Mouse (Mus musculus) testis, postnatal 10 days (tissue): ENCODE data around the gene Dpagt1.
A peak's percentile ranks its signal among the peaks of the same experiment; 100 is the strongest.
"Not testable (repeated sequence)": the region's sequence is repeated elsewhere in the genome, so short reads cannot be mapped to it uniquely, and the experiment has no call there.

ENCODE experiments used
- DNase-seq: peaks from one replicate; pipeline ENCODE4 v3.0.0; 2021; ENCODE audit warnings: low spot score

Dpagt1 gene

GRCm38 (mm10) chr9:44325768-44326370 lies at the start of gene Dpagt1:
Gene Dpagt1, plus strand, starts transcription at chr9:44326019.
- no peak for DNase-seq

GRCm38 (mm10) chr9:44283183-44283582 lies 42.6 kb upstream of the Dpagt1 start:
- DNase-seq = no peak

GRCm38 (mm10) chr9:44286256-44286850 lies 39.5 kb upstream of the Dpagt1 start:
- DNase-seq = no peak

GRCm38 (mm10) chr9:44287003-44287400 lies 38.8 kb upstream of the Dpagt1 start:
- no peak for DNase-seq

- peak; percentile 63 for DNase-seq
Observed at GRCm38 (mm10) chr9:44287401-44288075, 38.3 kb upstream of the Dpagt1 start.

GRCm38 (mm10) chr9:44288076-44288958 lies 37.5 kb upstream of the Dpagt1 start, which contains the start of gene Abcg4:
Gene Abcg4, minus strand, starts transcription at chr9:44288615.
- DNase-seq = peak; percentile 58

GRCm38 (mm10) chr9:44288959-44289291 lies 36.9 kb upstream of the Dpagt1 start:
- DNase-seq = no peak

GRCm38 (mm10) chr9:44292490-44292889 lies 33.3 kb upstream of the Dpagt1 start:
- DNase-seq = no peak

GRCm38 (mm10) chr9:44300001-44300400 lies 25.8 kb upstream of the Dpagt1 start:
- DNase-seq = not testable (repeated sequence)

- DNase-seq = peak; percentile 97
Observed at GRCm38 (mm10) chr9:44305466-44306079, 20.2 kb upstream of the Dpagt1 start, which contains the start of gene Hinfp. Gene Hinfp, minus strand, starts transcription at chr9:44305671.

- DNase-seq = no peak
Observed at GRCm38 (mm10) chr9:44306532-44306931, 19.3 kb upstream of the Dpagt1 start.

- DNase-seq = no peak
Observed at GRCm38 (mm10) chr9:44307248-44307647, 18.6 kb upstream of the Dpagt1 start.

- DNase-seq = no peak
Observed at GRCm38 (mm10) chr9:44309756-44310155, 16.1 kb upstream of the Dpagt1 start.

- DNase-seq = no peak
Observed at GRCm38 (mm10) chr9:44310750-44311135, 15.1 kb upstream of the Dpagt1 start.

GRCm38 (mm10) chr9:44311136-44312134 lies 14.4 kb upstream of the Dpagt1 start:
- no peak for DNase-seq

GRCm38 (mm10) chr9:44313476-44314256 lies 12.2 kb upstream of the Dpagt1 start:
- no peak for DNase-seq

GRCm38 (mm10) chr9:44314257-44314547 lies 11.6 kb upstream of the Dpagt1 start:
- DNase-seq = no peak

- DNase-seq = no peak
Observed at GRCm38 (mm10) chr9:44314910-44315309, 10.9 kb upstream of the Dpagt1 start.

GRCm38 (mm10) chr9:44317452-44317851 lies 8.4 kb upstream of the Dpagt1 start:
- DNase-seq = no peak
